21 mouse cellular contexts compared by ENCODE assay signal in genomic region chr4:155569818-155570217, GRCm38 (mm10). TPM values are rescaled to one million over a fixed set of nuclear protein-coding genes. Genes with fewer than 3 reads are reported as not detected.
DNase-seq lines count a peak whose midpoint lies in the region; ATAC-seq and TF ChIP-seq lines count a peak whose summit lies in the region.
"Had no signal": no experiment of that assay in that cellular context is flagged by ENCODE, and none has a peak within 500 bp of the region (broad histone marks: within the 10 kb centered on the region; RNA-seq: fewer than 3 reads in every experiment).

No protein-coding gene starts in this region.

- H3K4me3 ChIP-seq in ES-E14 (ENCODE audit: insufficient read depth in 1 of 2, low read depth in 1 of 2, low read length in 2 of 2, poor library complexity in 1 of 2, severe bottlenecking in 1 of 2), result no peak overlapping the region
- H3K4me3 ChIP-seq in liver, postnatal 0 days (ENCODE audit: low read depth, low read length), result no peak overlapping the region
- H3K4me3 ChIP-seq: embryonic facial prominence, embryonic 12.5 days; forebrain, embryonic 15.5 days; heart, embryonic 10.5 days; hindbrain, embryonic 13.5 days; intestine, embryonic 15.5 days had no signal

- H3K4me1 ChIP-seq in ES-E14 (ENCODE audit: control insufficient read depth in 2 of 2, insufficient read depth in 2 of 2, low read length in 2 of 2, poor library complexity in 1 of 2), result peaks cover 5 to 16% of the 10 kb centered on the region in 2 experiments; a peak in 2 of 4 replicates
- peaks cover 41% of the 10 kb centered on the region for H3K4me1 ChIP-seq in liver, postnatal 0 days (ENCODE audit: insufficient read depth)

- no peak for TF ChIP-seq CTCF in liver, postnatal 0 days (IDR thresholded peaks at IDR 0.05; ENCODE audit: low read depth)

- no peak overlapping the region for H3K27ac ChIP-seq in ES-E14 (ENCODE audit: insufficient read depth, low read depth, low read length, poor library complexity, severe bottlenecking)
- peak overlapping the region; percentile 39 for H3K27ac ChIP-seq in liver, postnatal 0 days (ENCODE audit: low read depth)
- H3K27ac ChIP-seq: embryonic facial prominence, embryonic 12.5 days; forebrain, embryonic 15.5 days; heart, embryonic 10.5 days; hindbrain, embryonic 13.5 days; intestine, embryonic 15.5 days had no signal

- no peak overlapping the region for H3K4me2 ChIP-seq in liver, postnatal 0 days (ENCODE audit: low read depth, low read length)
- H3K4me2 ChIP-seq: embryonic facial prominence, embryonic 12.5 days; forebrain, embryonic 15.5 days; hindbrain, embryonic 13.5 days; intestine, embryonic 15.5 days had no signal

- H3K9ac ChIP-seq in ES-E14 (ENCODE audit: insufficient read depth, low read depth, low read length, poor library complexity, severe bottlenecking), result peak overlapping the region; percentile 31; the same call in 1 of the 2 replicates
- H3K9ac ChIP-seq in liver, postnatal 0 days (replicated peaks), result no peak overlapping the region
- H3K9ac ChIP-seq: embryonic facial prominence, embryonic 12.5 days; forebrain, embryonic 15.5 days; hindbrain, embryonic 13.5 days; intestine, embryonic 15.5 days had no signal

- H3K27me3 ChIP-seq in liver, postnatal 0 days (ENCODE audit: insufficient read depth, low read length), result no peaks in the 10 kb centered on the region
- H3K27me3 ChIP-seq: embryonic facial prominence, embryonic 12.5 days; forebrain, embryonic 15.5 days; hindbrain, embryonic 13.5 days; intestine, embryonic 15.5 days had no signal

- peak; percentile 66 to 86 for DNase-seq in adrenal gland, adult (ENCODE audit: inconsistent age in 2 of 2, low spot score in 1 of 2)
- DNase-seq in adrenal gland, adult 8-10 months, result no peak
- peak; percentile 75 for DNase-seq in heart, adult 11 months
- no peak for DNase-seq in heart, postnatal 25 days (ENCODE audit: low spot score)
- DNase-seq in ES-E14 (ENCODE audit: low read depth, low spot score) (no peak), adipocyte (ENCODE audit: low spot score) (no peak)
- no peak for DNase-seq in liver, postnatal 0 days
- DNase-seq: B cell, adult 2 months; cerebellum, adult 11-12 months; cerebellum, adult 9-10 months; cerebellum, postnatal 25 days; gastrocnemius, postnatal 14 days; heart, adult 18-20 months; heart, postnatal 10 days had no signal

- no peaks in the 10 kb centered on the region for H3K9me3 ChIP-seq in ES-E14 (ENCODE audit: control insufficient read depth, insufficient read depth, low read depth, low read length)
- H3K9me3 ChIP-seq in liver, postnatal 0 days (ENCODE audit: low read length), result no peaks in the 10 kb centered on the region
- H3K9me3 ChIP-seq: embryonic facial prominence, embryonic 12.5 days; forebrain, embryonic 15.5 days; heart, embryonic 10.5 days; hindbrain, embryonic 13.5 days; intestine, embryonic 15.5 days had no signal

- intact Hi-C loops in heart, postnatal 25 days (cut with DNase I), result loop anchor here (10.0 kb wide), 1 partner anchor 205 kb away; the partner anchor contains the start of gene Prkcz

- 69% methylated on average over 6 of the region's 6 CpGs for WGBS in liver, postnatal 0 days (ENCODE audit: insufficient replicate concordance)

- TF ChIP-seq EP300 in liver, postnatal 0 days (IDR thresholded peaks at IDR 0.05; ENCODE audit: low read depth), result no peak

- no peaks in the 10 kb centered on the region for H3K36me3 ChIP-seq in ES-E14 (ENCODE audit: control insufficient read depth, insufficient read depth, low read length, poor library complexity, severe bottlenecking)
- H3K36me3 ChIP-seq in liver, postnatal 0 days (replicated peaks; ENCODE audit: insufficient read depth, low read length), result peaks cover 4% of the 10 kb centered on the region; the same call in 1 of the 2 replicates
- H3K36me3 ChIP-seq: embryonic facial prominence, embryonic 12.5 days; forebrain, embryonic 15.5 days; heart, embryonic 10.5 days; hindbrain, embryonic 13.5 days; intestine, embryonic 15.5 days had no signal

- ATAC-seq in liver, postnatal 0 days, result no peak
- ATAC-seq: activated CD4-positive, CD25-positive, alpha-beta regulatory T cell, adult 4 months; CD4-positive, CD25-positive, alpha-beta regulatory T cell, adult 4 months; forebrain, embryonic 15.5 days; intestine, embryonic 15.5 days had no signal

- in situ Hi-C loops in ES-E14 (cut with MboI; ENCODE audit: low sequenced_read_pairs in 2 of 2, unreplicated experiment in 2 of 2), result no loop called here

TF ChIP-seq in ES-E14, 5 proteins besides CTCF, POLR2A, EP300 and RAD21:
- TF ChIP-seq ZC3H11A (IDR thresholded peaks at IDR 0.05; ENCODE audit: borderline replicate concordance, low read depth, low read length) (no peak), HCFC1 (IDR thresholded peaks at IDR 0.05; ENCODE audit: borderline replicate concordance, insufficient read depth, low read length) (no peak), ZNF384 (IDR thresholded peaks at IDR 0.05; ENCODE audit: low read depth, low read length) (no peak), CHD2 (IDR thresholded peaks at IDR 0.05; ENCODE audit: low read depth, low read length) (no peak), MAFK (IDR thresholded peaks at IDR 0.05; ENCODE audit: insufficient read depth, low read depth, low read length) (no peak)

RNA-seq across cellular contexts. Expression of gene Nadk, which starts 7.6 kb away (rescaled TPM):
- 100 to 1,000 TPM; 155 to 289 (median 213) TPM for total RNA-seq in adrenal gland, adult 8-10 months (2022)
- total RNA-seq in heart, postnatal 25 days (2021), result 10 to 100 TPM; 36.6 to 37.3 TPM
- total RNA-seq in ES-E14 (2012; rRNA removed), result 73.5 and 88.5 TPM in 2 replicates
- polyA plus RNA-seq in liver, postnatal 0 days (2015; fragmentation: Nextera tagmentation; extraction: Ambion mirVana), result 50.1 and 55.5 TPM in 2 replicates

RNA-seq across cellular contexts. Expression of gene Slc35e2, which starts 31.4 kb away (rescaled TPM):
- total RNA-seq in adrenal gland, adult 8-10 months (2022), result 10 to 100 TPM; 38.8 to 54.2 (median 44.9) TPM
- 1 to 10 TPM; 7.8 to 7.9 TPM for total RNA-seq in heart, postnatal 25 days (2021)
- 25.5 and 33.5 TPM in 2 replicates for total RNA-seq in ES-E14 (2012; rRNA removed)
- 5.4 and 5.6 TPM in 2 replicates for polyA plus RNA-seq in liver, postnatal 0 days (2015; fragmentation: Nextera tagmentation; extraction: Ambion mirVana)

RNA-seq across cellular contexts. Expression of gene Cdk11b, which starts 54.8 kb away (rescaled TPM):
- 10 to 100 TPM; 43.1 to 56.6 (median 47.3) TPM for total RNA-seq in adrenal gland, adult 8-10 months (2022)
- 10 to 100 TPM; 29.2 to 30.3 TPM for total RNA-seq in heart, postnatal 25 days (2021)
- total RNA-seq in ES-E14 (2012; rRNA removed), result 45.7 and 50.1 TPM in 2 replicates
- 22.8 and 24.9 TPM in 2 replicates for polyA plus RNA-seq in liver, postnatal 0 days (2015; fragmentation: Nextera tagmentation; extraction: Ambion mirVana)

Comparison
In these comparisons a context has a peak if more than half of its experiments do, and no peak if none do; other contexts are left out.
1. DNase-seq: peak in adrenal gland, adult (2 of 2) and heart, adult 11 months (single experiment); none in adrenal gland, adult 8-10 months (single experiment), heart, postnatal 25 days (single experiment), ES-E14 (single experiment), liver, postnatal 0 days (single experiment) and adipocyte (single experiment).